Mouse (Mus musculus) limb, embryonic 11.5 days (tissue): ENCODE results near the gene Fras1. TPM values are rescaled to one million over a fixed set of nuclear protein-coding genes. Genes with fewer than 3 reads are reported as not detected.

Experiments
- ATAC-seq: fragments of 200-750 bp; cut with Nextera tagmentation; 2 replicates; pipeline ENCODE4 v1.8.0; 2017; ENCODE audit warnings: low read depth; ENCODE audit not compliant: insufficient number of reproducible peaks, low FRiP score, low TSS enrichment
- DNase-seq: peaks from one replicate; pipeline ENCODE4 v3.0.0-alpha.2; 2015; ENCODE audit warnings: low spot score
- H3K27ac ChIP-seq: fragments of 300-500 bp; sonication (generic); replicated peaks from 2 replicates; pipeline ENCODE4 v1.5.1; 2014; ENCODE audit warnings: low read depth, mild to moderate bottlenecking, low read length
- H3K27me3 ChIP-seq: fragments of 300-500 bp; sonication (generic); 2 replicates; pipeline ENCODE4 v1.6.1; 2014; ENCODE audit warnings: mild to moderate bottlenecking, low read length, mixed read lengths; ENCODE audit not compliant: control insufficient read depth, insufficient read depth
- H3K36me3 ChIP-seq: fragments of 300-500 bp; sonication (generic); 2 replicates; pipeline ENCODE4 v1.6.1; 2014; ENCODE audit warnings: mild to moderate bottlenecking, low read length, moderate library complexity, mixed read lengths; ENCODE audit not compliant: control insufficient read depth, insufficient read depth
- H3K4me1 ChIP-seq: fragments of 300-500 bp; sonication (generic); 2 replicates; pipeline ENCODE4 v1.6.1; 2014; ENCODE audit warnings: low read length, mixed read lengths; ENCODE audit not compliant: control insufficient read depth, insufficient read depth
- H3K4me2 ChIP-seq: fragments of 300-500 bp; sonication (generic); 2 replicates; pipeline ENCODE4 v1.6.1; 2014; ENCODE audit warnings: low read depth, mild to moderate bottlenecking, moderate library complexity; ENCODE audit not compliant: severe bottlenecking
- H3K4me3 ChIP-seq: fragments of 300-500 bp; sonication (generic); 2 replicates; pipeline ENCODE4 v1.5.1; 2014; ENCODE audit warnings: low read depth, low read length
- H3K9ac ChIP-seq: fragments of 300-500 bp; sonication (generic); 2 replicates; pipeline ENCODE4 v1.6.1; 2014; ENCODE audit warnings: mild to moderate bottlenecking, low read length
- H3K9me3 ChIP-seq: fragments of 300-500 bp; sonication (generic); 2 replicates; pipeline ENCODE4 v1.6.1; 2016; ENCODE audit warnings: low read length; ENCODE audit not compliant: control insufficient read depth
- WGBS: fragments of 180-500 bp; shearing (Covaris S2); extraction: QIAGEN DNeasy Blood & Tissue Kit; methylation state at CpG from one replicate; pipeline ENCODE4 v1.1.7; 2014; 5-methylcytosine and 5-hydroxymethylcytosine counted together
- polyA plus RNA-seq: library from polyadenylated mRNA; unstranded; fragments of >200 nt; fragmentation: Nextera tagmentation; extraction: Ambion mirVana; gene quantifications from 2 replicates; pipeline ENCODE4 v1.2.1, GENCODE M21; 2014

The Fras1 gene
- polyA plus RNA-seq, 1 experiment from 2014 or later: 15.8 TPM

GRCm38 (mm10) chr5:96747195-96747984 lies 373.6 kb downstream of the Fras1 start:
- H3K9me3 ChIP-seq: no peaks in the 10 kb centered on the region
- DNase-seq (no peak), ATAC-seq (no peak)
- H3K4me3 ChIP-seq: no peak overlapping the region
- no peak overlapping the region for H3K9ac ChIP-seq
- no peak overlapping the region for H3K4me2 ChIP-seq
- H3K27me3 ChIP-seq: no peaks in the 10 kb centered on the region
- H3K4me1 ChIP-seq: no peaks in the 10 kb centered on the region
- H3K36me3 ChIP-seq: no peaks in the 10 kb centered on the region
- H3K27ac ChIP-seq: no peak overlapping the region
- 93% methylated on average over 8 of the region's 8 CpGs for WGBS

- no peak overlapping the region for H3K27ac ChIP-seq
- H3K9ac ChIP-seq: no peak overlapping the region
- peaks cover 2% of the 10 kb centered on the region; the same call in 1 of the 2 replicates for H3K36me3 ChIP-seq
- no peak overlapping the region for H3K4me3 ChIP-seq
- DNase-seq (no peak), ATAC-seq (no peak)
- H3K9me3 ChIP-seq: no peaks in the 10 kb centered on the region
- WGBS: 80% methylated on average over 7 of the region's 7 CpGs
- H3K4me2 ChIP-seq: no peak overlapping the region
- H3K4me1 ChIP-seq: no peaks in the 10 kb centered on the region
- no peaks in the 10 kb centered on the region for H3K27me3 ChIP-seq
These were observed 383.9 kb downstream of the Fras1 start for GRCm38 (mm10) chr5:96757615-96758014.

GRCm38 (mm10) chr5:96762021-96762420 lies 388.3 kb downstream of the Fras1 start:
- Histone ChIP-seq H3K4me1 (no peaks in the 10 kb centered on the region; the same call in 1 of the 2 replicates), H3K4me3 (no peak overlapping the region), H3K27me3 (no peaks in the 10 kb centered on the region), H3K4me2 (no peak overlapping the region), H3K9me3 (no peaks in the 10 kb centered on the region), H3K36me3 (peaks cover 2% of the 10 kb centered on the region; the same call in 1 of the 2 replicates), H3K9ac (no peak overlapping the region), H3K27ac (no peak overlapping the region)
- WGBS: 87% methylated on average over 1 of the region's 1 CpGs
- DNase-seq (no peak), ATAC-seq (no peak)

GRCm38 (mm10) chr5:96768846-96769471 lies 395.2 kb downstream of the Fras1 start:
- Histone ChIP-seq H3K9me3 (no peaks in the 10 kb centered on the region), H3K36me3 (no peaks in the 10 kb centered on the region), H3K27ac (no peak overlapping the region), H3K4me2 (no peak overlapping the region), H3K27me3 (no peaks in the 10 kb centered on the region), H3K4me1 (no peaks in the 10 kb centered on the region; the same call in 1 of the 2 replicates), H3K4me3 (no peak overlapping the region), H3K9ac (no peak overlapping the region)
- WGBS: 68% methylated on average over 10 of the region's 10 CpGs
- no peak for ATAC-seq
- peak; percentile 83 for DNase-seq

- WGBS: 76% methylated on average over 14 of the region's 14 CpGs
- Histone ChIP-seq H3K4me3 (no peak overlapping the region), H3K9me3 (no peaks in the 10 kb centered on the region; the same call in 1 of the 2 replicates), H3K4me2 (no peak overlapping the region), H3K27ac (no peak overlapping the region), H3K4me1 (no peaks in the 10 kb centered on the region), H3K27me3 (no peaks in the 10 kb centered on the region), H3K36me3 (no peaks in the 10 kb centered on the region), H3K9ac (no peak overlapping the region)
- DNase-seq (no peak), ATAC-seq (no peak)
These were observed 409.9 kb downstream of the Fras1 start for GRCm38 (mm10) chr5:96783506-96784288.

GRCm38 (mm10) chr5:96785096-96785495 lies 411.3 kb downstream of the Fras1 start:
- Histone ChIP-seq H3K4me2 (no peak overlapping the region), H3K36me3 (no peaks in the 10 kb centered on the region), H3K4me3 (no peak overlapping the region), H3K9ac (no peak overlapping the region), H3K27me3 (no peaks in the 10 kb centered on the region), H3K27ac (no peak overlapping the region), H3K4me1 (no peaks in the 10 kb centered on the region), H3K9me3 (no peaks in the 10 kb centered on the region; the same call in 1 of the 2 replicates)
- WGBS: 91% methylated on average over 5 of the region's 5 CpGs
- ATAC-seq (no peak), DNase-seq (no peak)

GRCm38 (mm10) chr5:96792422-96792821 lies 418.7 kb downstream of the Fras1 start:
- H3K4me1 ChIP-seq: 0 out of 2 replicates have a peak, but pooled peaks cover 4% of the 10 kb centered on the region
- no peaks in the 10 kb centered on the region for H3K27me3 ChIP-seq
- H3K36me3 ChIP-seq: no peaks in the 10 kb centered on the region
- 74% methylated on average over 9 of the region's 9 CpGs for WGBS
- H3K9ac ChIP-seq: no peak overlapping the region
- H3K4me3 ChIP-seq: no peak overlapping the region
- no peaks in the 10 kb centered on the region for H3K9me3 ChIP-seq
- no peak overlapping the region for H3K27ac ChIP-seq
- no peak for DNase-seq
- no peak for ATAC-seq
- H3K4me2 ChIP-seq: no peak overlapping the region
